In genomic region chr1:192487571-192487970, GRCm38 (mm10) we compare ENCODE assay signal across 10 mouse cellular contexts.
"Had no signal": no experiment of that assay in that cellular context is flagged by ENCODE, and none has a peak within 500 bp of the region (broad histone marks: within the 10 kb centered on the region; RNA-seq: fewer than 3 reads in every experiment).

No protein-coding gene starts in this region.

- DNase-seq: kidney, postnatal 25 days; lung, embryonic 14.5 days; lung, postnatal 10 days; lung, postnatal 4 days; midbrain, embryonic 14.5 days; right cerebral cortex, adult 18-20 months; right cerebral cortex, postnatal 25 days; thymus, adult 18-20 months; thymus, postnatal 25 days had no signal

- ATAC-seq: liver, embryonic 12.5 days had no signal
